Mouse (Mus musculus) heart, embryonic 13.5 days (tissue): ENCODE data around the gene Dnm1l. TPM values are rescaled to one million over a fixed set of nuclear protein-coding genes. Genes with fewer than 3 reads are reported as not detected.
"Not testable (repeated sequence)": the region's sequence is repeated elsewhere in the genome, so short reads cannot be mapped to it uniquely, and the experiment has no call there.

Experiments used
- ATAC-seq: fragments of 200-750 bp; cut with Nextera tagmentation; 2 replicates; pipeline ENCODE4 v1.8.0; 2017; ENCODE audit warnings: moderate TSS enrichment; ENCODE audit not compliant: insufficient number of reproducible peaks, low FRiP score, low TSS enrichment; ENCODE audit errors: extremely low read depth
- H3K27ac ChIP-seq: fragments of 300-500 bp; sonication (generic); replicated peaks from 2 replicates; pipeline ENCODE4 v1.5.1; 2015; ENCODE audit warnings: moderate library complexity, mild to moderate bottlenecking, inconsistent platforms
- H3K27me3 ChIP-seq: fragments of 300-500 bp; sonication (generic); replicated peaks from 2 replicates; pipeline ENCODE4 v1.6.1; 2015; ENCODE audit warnings: mild to moderate bottlenecking, inconsistent platforms
- H3K36me3 ChIP-seq: fragments of 300-500 bp; sonication (generic); 2 replicates; pipeline ENCODE4 v1.6.1; 2015; ENCODE audit warnings: mild to moderate bottlenecking, inconsistent platforms
- H3K4me1 ChIP-seq: fragments of 300-500 bp; sonication (generic); 2 replicates; pipeline ENCODE4 v1.6.1; 2015; ENCODE audit warnings: inconsistent platforms
- H3K4me2 ChIP-seq: fragments of 300-500 bp; sonication (generic); 2 replicates; pipeline ENCODE4 v1.6.1; 2015; ENCODE audit warnings: inconsistent platforms, mild to moderate bottlenecking, moderate library complexity
- H3K4me3 ChIP-seq: fragments of 300-500 bp; sonication (generic); 2 replicates; pipeline ENCODE4 v1.5.1; 2015; ENCODE audit warnings: moderate library complexity, mild to moderate bottlenecking, inconsistent platforms
- H3K9ac ChIP-seq: fragments of 300-500 bp; sonication (generic); 2 replicates; pipeline ENCODE4 v1.6.1; 2015; ENCODE audit warnings: inconsistent platforms, mild to moderate bottlenecking, moderate library complexity
- H3K9me3 ChIP-seq: fragments of 300-500 bp; sonication (generic); 2 replicates; pipeline ENCODE4 v1.6.1; 2016; ENCODE audit warnings: inconsistent platforms
- WGBS: fragments of 180-500 bp; shearing (Covaris S2); methylation state at CpG from one replicate; pipeline ENCODE4 v1.1.7; 2015; ENCODE audit warnings: mixed read lengths; 5-methylcytosine and 5-hydroxymethylcytosine counted together
- polyA plus RNA-seq: library from polyadenylated mRNA; unstranded; fragments of >200 nt; fragmentation: Nextera tagmentation; extraction: Ambion mirVana; gene quantifications from 2 replicates; pipeline ENCODE4 v1.2.1, GENCODE M21; 2015

Gene Dnm1l
- 59.9 and 63.9 TPM in 2 replicates for polyA plus RNA-seq

DNA sequence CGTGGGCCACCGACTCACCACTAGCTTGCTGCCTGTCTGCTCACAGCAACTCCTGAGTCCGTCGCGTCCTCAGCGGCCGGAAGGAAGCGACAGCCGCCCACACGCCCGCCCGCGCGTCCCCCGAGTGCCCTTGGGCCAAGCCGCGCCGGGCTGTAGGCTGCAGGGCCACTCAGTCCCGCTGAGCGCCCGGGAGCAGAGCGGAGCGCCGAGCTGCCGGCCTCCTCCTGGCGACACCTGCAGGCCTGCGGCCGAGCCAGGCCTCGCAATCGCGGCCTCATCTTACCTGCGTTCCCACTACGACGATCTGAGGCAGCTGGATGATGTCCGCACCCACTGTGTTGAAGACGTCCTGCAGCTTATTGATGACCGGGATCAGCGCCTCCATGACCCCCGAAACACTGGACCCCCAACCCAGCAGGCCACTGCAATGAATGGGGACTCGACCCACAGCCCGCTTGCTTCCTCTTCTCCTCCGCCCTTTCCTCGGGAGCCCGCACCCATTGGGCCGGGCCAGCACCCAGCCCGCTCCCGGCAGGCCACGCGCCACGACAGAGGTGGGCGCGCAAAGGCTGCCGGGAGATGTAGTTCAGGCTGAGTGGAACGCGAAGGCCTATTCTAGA is at the start of gene Dnm1l:
TSS of gene Dnm1l (minus strand) at position 479 of the 620 bp plus-strand sequence.
- H3K9me3 ChIP-seq, result no peaks in the 10 kb centered on the region
- under 1% methylated on average over 55 of the region's 55 CpGs for WGBS
- H3K9ac ChIP-seq, result peak within 1 kb of the TSS; percentile 94
- no peaks in the 10 kb centered on the region for H3K27me3 ChIP-seq
- H3K27ac ChIP-seq, result peak within 1 kb of the TSS; percentile 98
- H3K4me1 ChIP-seq, result peaks cover 22% of the 10 kb centered on the region
- peak within 1 kb of the TSS; percentile 81 for H3K4me2 ChIP-seq
- H3K36me3 ChIP-seq, result peaks cover 2% of the 10 kb centered on the region; the same call in 1 of the 2 replicates
- peak; percentile 98 for ATAC-seq
- H3K4me3 ChIP-seq, result peak within 1 kb of the TSS; percentile 90

DNA sequence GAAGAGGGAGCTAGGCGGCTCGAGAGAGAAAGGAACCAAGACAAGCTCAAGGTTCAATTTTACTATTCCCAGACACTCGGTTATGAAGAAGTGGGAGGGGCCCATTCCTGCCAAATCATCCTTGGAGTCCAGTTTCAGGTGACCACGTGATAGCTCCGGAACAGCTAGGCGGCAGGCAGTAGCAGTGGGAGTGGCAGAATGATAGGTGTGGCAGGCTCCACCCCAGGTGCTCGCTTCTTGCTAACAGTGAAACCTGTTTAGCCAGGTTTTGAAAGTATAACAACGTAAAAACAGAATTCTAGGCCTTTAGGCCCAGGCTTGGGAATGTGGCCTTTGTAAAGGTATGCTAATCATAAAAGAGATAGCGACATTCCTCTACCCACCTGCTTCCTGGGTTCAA is 8.5 kb upstream of the Dnm1l start:
- H3K36me3 ChIP-seq, H3K9ac ChIP-seq, H3K27ac ChIP-seq, H3K4me2 ChIP-seq, H3K4me3 ChIP-seq, H3K4me1 ChIP-seq, H3K9me3 ChIP-seq, ATAC-seq, H3K27me3 ChIP-seq: not testable (repeated sequence)
- 58% methylated on average over 9 of the region's 9 CpGs for WGBS

DNA sequence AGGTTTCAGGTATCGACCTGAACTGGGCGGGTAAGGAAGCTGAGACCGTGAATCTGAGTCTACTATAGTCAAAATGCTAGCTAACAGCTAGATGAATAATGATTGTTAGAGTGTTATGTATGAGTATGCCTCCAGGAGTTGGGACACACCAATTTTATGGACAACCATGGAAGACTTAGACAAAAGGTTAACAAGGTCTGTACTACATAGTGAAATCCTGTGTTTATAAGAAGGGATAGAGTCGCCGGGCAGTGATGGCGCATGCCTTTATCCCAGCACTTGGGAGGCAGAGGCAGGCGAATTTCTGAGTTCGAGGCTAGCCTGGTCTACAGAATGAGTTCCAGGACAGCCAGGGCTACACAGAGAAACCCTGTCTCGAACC is 333 bp upstream of the Dnm1l start:
- peaks cover 22% of the 10 kb centered on the region for H3K4me1 ChIP-seq
- H3K36me3 ChIP-seq, H3K27ac ChIP-seq, ATAC-seq, H3K27me3 ChIP-seq, H3K9me3 ChIP-seq: not testable (repeated sequence)
- 0 out of 2 replicates have a peak overlapping the region, but pooled peaks have one; percentile 94 for H3K9ac ChIP-seq
- peak overlapping the region; percentile 90 for H3K4me3 ChIP-seq
- peak overlapping the region; percentile 81 for H3K4me2 ChIP-seq
- 54% methylated on average over 9 of the region's 9 CpGs for WGBS

DNA sequence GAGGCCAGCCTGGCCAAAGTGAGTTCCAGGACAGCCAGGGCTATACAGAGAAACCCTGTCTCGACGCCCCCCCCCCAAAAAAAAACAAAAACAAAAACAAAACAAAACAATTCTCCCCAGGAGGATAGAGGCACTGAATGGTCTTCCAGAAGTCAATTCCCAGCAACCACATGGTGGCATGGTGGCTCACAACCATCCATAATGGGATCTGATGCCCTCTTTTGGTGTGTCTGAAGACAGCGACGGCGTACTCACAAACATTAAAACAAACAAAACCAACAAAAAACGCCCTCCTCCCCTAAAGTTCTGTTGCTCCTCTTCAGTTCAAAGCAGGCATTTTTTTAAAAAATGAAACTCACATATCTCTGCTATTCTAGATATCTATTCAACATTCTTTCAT is 851 bp downstream of the Dnm1l start:
- H3K4me2 ChIP-seq, result peak overlapping the region; percentile 81
- peak overlapping the region; percentile 98 for H3K27ac ChIP-seq
- no peak for ATAC-seq
- no peaks in the 10 kb centered on the region for H3K9me3 ChIP-seq
- H3K36me3 ChIP-seq, result peaks cover 8% of the 10 kb centered on the region
- H3K9ac ChIP-seq, result peak overlapping the region; percentile 94
- peak overlapping the region; percentile 90 for H3K4me3 ChIP-seq
- H3K4me1 ChIP-seq, result peaks cover 22% of the 10 kb centered on the region
- no peaks in the 10 kb centered on the region for H3K27me3 ChIP-seq
- WGBS, result 3% methylated on average over 6 of the region's 6 CpGs

DNA sequence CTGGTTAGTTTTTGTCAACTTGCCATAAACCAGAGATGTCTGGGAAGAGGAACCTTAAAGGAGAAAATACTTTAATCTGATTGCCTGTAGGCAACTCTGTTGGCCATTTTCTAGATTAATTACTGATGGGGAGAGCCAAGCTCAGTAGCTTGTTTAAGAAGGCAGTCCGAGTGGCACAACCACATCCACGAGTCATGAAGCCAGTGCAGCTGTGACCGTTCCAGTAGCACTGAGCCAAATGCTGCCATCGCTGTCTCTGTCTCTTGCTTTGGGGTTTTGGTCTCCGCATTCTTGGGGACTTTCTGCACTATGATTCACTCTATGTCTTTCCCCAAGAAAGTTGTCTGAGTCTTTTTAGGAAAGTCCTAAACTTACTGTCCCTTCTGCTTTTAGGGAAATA is 12.3 kb downstream of the Dnm1l start:
- H3K9ac ChIP-seq, result no peak overlapping the region
- H3K36me3 ChIP-seq, result peaks cover 29% of the 10 kb centered on the region
- no peak overlapping the region for H3K4me2 ChIP-seq
- H3K4me1 ChIP-seq, result no peaks in the 10 kb centered on the region
- H3K9me3 ChIP-seq, result peaks cover 3% of the 10 kb centered on the region; the same call in 1 of the 2 replicates
- no peaks in the 10 kb centered on the region for H3K27me3 ChIP-seq
- H3K27ac ChIP-seq, result no peak overlapping the region
- no peak for ATAC-seq
- H3K4me3 ChIP-seq, result no peak overlapping the region
- WGBS, result 90% methylated on average over 5 of the region's 5 CpGs

DNA sequence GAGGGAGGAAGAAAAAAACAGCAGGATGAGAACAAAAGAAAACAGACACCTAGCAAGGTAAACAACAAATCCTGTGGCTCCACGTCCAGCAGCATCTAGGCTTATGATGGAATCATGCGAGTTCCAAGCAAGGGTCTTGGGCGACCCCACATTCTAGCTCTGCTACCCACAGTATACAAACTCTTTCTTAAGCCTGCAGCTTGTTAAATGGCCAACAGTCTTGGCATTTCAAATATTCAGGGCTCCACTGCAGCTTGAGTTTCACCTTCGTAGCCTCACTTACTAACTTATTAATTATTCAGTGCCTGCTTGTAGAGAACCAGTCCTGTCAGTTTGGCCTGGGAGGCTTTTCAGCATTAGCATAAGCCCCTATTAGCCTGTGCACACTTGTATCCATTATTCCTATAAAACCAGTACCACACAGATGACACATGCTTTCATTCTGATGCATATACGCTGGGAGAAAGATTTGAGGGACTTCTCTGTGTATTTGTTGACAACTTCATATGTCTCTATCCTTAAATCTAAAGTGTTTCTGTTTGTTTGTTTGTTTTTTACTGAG is 32.9 kb downstream of the Dnm1l start:
- H3K27me3 ChIP-seq, result no peaks in the 10 kb centered on the region
- no peak for ATAC-seq
- H3K27ac ChIP-seq, result no peak overlapping the region
- H3K4me2 ChIP-seq, result no peak overlapping the region
- WGBS, result 87% methylated on average over 5 of the region's 5 CpGs
- H3K9ac ChIP-seq, result no peak overlapping the region
- H3K4me3 ChIP-seq, result no peak overlapping the region
- H3K36me3 ChIP-seq, result peaks cover 77% of the 10 kb centered on the region
- H3K9me3 ChIP-seq, result no peaks in the 10 kb centered on the region
- H3K4me1 ChIP-seq, result no peaks in the 10 kb centered on the region

DNA sequence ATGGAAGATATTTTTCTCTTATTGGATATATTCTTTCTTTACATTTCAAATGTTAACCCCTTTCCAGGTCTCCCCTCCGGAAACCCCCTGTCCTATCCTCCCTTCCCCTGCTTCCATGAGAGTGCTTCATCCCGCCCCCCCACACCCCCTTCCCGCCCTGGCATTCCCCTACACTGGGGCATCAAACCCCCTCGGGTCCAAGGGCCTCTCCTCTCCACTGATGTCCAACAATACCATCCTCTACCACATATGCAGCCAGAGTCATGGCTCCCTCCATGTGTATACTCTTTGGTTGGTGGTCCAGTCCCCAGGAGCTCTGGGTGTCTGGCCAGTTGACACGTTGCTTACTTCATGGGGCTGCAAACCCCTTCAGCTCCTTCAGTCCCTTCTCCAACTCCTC is 47.4 kb downstream of the Dnm1l start:
- Histone ChIP-seq H3K4me1 (no peaks in the 10 kb centered on the region), H3K9ac (no peak overlapping the region), H3K27me3 (no peaks in the 10 kb centered on the region), H3K4me2 (no peak overlapping the region), H3K36me3 (peaks cover 84% of the 10 kb centered on the region), H3K9me3 (no peaks in the 10 kb centered on the region), H3K27ac (no peak overlapping the region), H3K4me3 (no peak overlapping the region)
- WGBS, result 79% methylated on average over 5 of the region's 5 CpGs
- no peak for ATAC-seq

DNA sequence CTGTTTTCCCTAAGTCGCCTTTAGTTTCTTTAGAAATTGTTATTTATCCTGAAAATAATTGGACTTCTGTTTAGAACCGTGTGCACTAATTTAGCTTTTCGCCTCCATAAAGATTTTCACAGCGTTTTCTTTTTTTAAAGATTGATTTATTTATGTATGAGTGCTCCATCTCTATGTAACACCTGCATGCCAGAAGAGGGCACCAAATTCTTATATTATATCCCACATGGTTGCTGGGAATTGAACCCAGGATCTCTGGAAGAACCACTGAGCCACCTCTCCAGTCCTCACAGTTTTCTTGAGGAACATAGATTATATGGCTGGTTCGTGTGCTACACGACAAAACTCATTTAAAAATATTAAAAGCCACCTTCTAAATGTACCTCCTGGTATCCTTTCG is 54.9 kb downstream of the Dnm1l start:
- Histone ChIP-seq H3K4me1 (peaks cover 20% of the 10 kb centered on the region), H3K4me3 (peak overlapping the region; percentile 96)

DNA sequence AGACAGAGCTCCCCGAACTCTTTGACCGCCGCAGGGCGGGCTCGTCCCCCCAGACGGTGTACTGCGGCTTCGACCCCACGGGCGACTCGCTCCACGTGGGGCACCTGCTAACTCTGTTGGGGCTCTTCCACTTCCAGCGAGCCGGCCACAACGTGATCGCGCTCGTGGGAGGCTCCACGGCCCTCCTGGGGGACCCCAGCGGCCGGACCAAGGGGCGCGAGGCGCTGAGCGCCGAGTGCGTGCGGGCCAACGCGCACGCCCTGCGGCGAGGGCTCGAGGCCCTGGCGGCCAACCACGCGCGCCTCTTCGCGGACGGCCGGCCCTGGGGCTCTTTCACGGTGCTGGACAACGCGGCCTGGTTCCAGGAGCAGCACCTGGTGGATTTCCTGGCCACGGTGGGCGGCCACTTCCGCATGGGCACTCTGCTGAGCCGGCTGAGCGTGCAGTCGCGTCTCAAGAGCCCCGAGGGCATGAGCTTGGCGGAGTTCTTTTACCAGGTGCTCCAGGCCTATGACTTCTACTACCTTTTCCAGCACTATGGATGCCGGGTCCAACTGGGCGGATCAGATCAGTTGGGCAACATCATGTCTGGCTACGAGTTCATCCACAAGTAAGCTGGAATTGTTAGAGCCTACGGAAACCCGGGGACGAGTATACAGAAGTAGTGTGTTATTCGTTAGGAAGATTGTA is 55.5 kb downstream of the Dnm1l start:
- no peaks in the 10 kb centered on the region for H3K27me3 ChIP-seq
- under 1% methylated on average over 61 of the region's 61 CpGs for WGBS
- peak; percentile 44 for ATAC-seq
- peaks cover 20% of the 10 kb centered on the region for H3K4me1 ChIP-seq
- peak overlapping the region; percentile 95 for H3K27ac ChIP-seq
- H3K36me3 ChIP-seq, result peaks cover 25% of the 10 kb centered on the region
- H3K9me3 ChIP-seq, result no peaks in the 10 kb centered on the region
- H3K4me2 ChIP-seq, result peak overlapping the region; percentile 87
- H3K9ac ChIP-seq, result peak overlapping the region; percentile 94
- H3K4me3 ChIP-seq, result peak overlapping the region; percentile 96

More for the DNA sequence above, 54.9 kb downstream of the Dnm1l start:
- Histone ChIP-seq H3K4me2 (peak overlapping the region; percentile 87), H3K27ac (peak overlapping the region; percentile 95), H3K36me3 (peaks cover 29% of the 10 kb centered on the region), H3K27me3 (no peaks in the 10 kb centered on the region), H3K9me3 (no peaks in the 10 kb centered on the region), H3K9ac (peak overlapping the region; percentile 94)
- 18% methylated on average over 7 of the region's 7 CpGs for WGBS
- ATAC-seq, result no peak

DNA sequence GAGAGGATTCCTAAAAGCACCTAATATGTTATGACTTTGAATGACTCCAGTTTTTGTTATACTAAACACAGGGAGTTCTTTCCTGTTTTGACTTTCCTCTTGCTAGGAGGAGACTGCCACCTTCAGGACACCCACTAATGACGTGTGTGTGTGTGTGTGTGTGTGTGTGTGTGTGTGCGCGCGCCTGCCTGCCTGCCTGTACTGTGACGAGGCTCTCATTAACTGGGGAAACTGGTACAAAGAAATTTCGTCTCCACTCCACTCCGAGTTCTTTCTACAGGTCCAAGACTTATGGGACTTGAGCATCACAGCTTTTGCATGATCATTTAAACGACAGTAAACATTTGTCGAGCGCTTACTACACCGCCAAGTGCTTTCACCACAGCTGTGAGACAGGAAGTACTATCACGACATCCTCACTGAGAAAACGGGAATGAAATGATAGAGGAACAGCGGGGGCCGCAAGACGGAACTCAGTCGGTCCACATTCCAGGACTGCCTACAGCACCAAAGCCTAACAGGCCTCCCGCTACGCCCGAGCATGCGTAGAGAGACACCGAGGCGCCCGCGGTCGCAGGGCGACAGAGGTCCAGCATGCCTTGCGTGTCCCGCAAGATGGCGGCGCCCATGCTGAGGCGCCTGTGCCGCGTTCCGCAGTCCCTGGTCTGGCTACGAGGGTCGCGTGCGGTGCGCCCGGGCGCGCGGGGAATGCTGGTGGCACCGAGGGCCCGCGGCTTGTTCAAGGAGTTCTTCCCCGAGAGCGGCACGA is 56.2 kb downstream of the Dnm1l start, which contains the start of gene Yars2:
TSS of gene Yars2 (plus strand) at position 597 of the 769 bp plus-strand sequence.
- Histone ChIP-seq H3K9ac (peak within 1 kb of the TSS; percentile 94), H3K27ac (peak within 1 kb of the TSS; percentile 95), H3K4me1 (peaks cover 20% of the 10 kb centered on the region), H3K9me3 (no peaks in the 10 kb centered on the region), H3K4me3 (peak within 1 kb of the TSS; percentile 96), H3K4me2 (peak within 1 kb of the TSS; percentile 87), H3K27me3 (no peaks in the 10 kb centered on the region), H3K36me3 (peaks cover 19% of the 10 kb centered on the region)
- ATAC-seq, result peak; percentile 93
- WGBS, result under 1% methylated on average over 50 of the region's 50 CpGs

DNA sequence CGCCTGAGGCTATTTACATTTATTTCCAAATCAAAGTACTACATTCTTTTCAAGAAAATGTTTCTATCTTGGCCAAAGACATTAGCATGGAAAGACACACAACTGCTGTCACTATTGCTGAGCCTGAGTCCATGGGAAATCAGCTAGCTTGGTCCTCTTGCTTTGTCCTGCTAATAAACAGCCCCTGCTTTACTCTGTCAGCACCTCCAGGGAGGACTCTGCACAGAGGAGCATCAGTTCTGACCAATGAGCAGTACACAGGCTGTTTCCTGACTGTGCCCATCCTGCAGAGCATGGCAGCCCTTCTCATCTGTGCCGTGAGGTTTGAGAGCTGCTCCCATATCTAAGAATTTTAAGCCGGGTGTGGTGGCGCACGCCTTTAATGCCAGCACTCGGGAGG is 85.0 kb downstream of the Dnm1l start:
- Histone ChIP-seq H3K4me2 (no peak overlapping the region), H3K27me3 (no peaks in the 10 kb centered on the region), H3K4me1 (peaks cover 5% of the 10 kb centered on the region), H3K9ac (no peak overlapping the region), H3K36me3 (peaks cover 73% of the 10 kb centered on the region), H3K4me3 (no peak overlapping the region), H3K27ac (no peak overlapping the region), H3K9me3 (no peaks in the 10 kb centered on the region)
- 73% methylated on average over 6 of the region's 6 CpGs for WGBS
- no peak for ATAC-seq
